Mouse (Mus musculus) kidney, postnatal 0 days (tissue): ENCODE measurements around the gene Sytl1. TPM values are rescaled to one million over a fixed set of nuclear protein-coding genes. Genes with fewer than 3 reads are reported as not detected.

Experiments
- ATAC-seq: fragments of 200-750 bp; cut with Nextera tagmentation; replicated peaks from 2 replicates; pipeline ENCODE4 v1.8.0; 2017; ENCODE audit warnings: low read depth, moderate number of reproducible peaks, moderate TSS enrichment, moderate library complexity; ENCODE audit not compliant: low FRiP score
- DNase-seq: peaks from one replicate; pipeline ENCODE4 v3.0.0-alpha.2; 2016; ENCODE audit warnings: low spot score
- H3K27ac ChIP-seq: fragments of 300-500 bp; sonication (generic); 2 replicates; pipeline ENCODE4 v1.5.1; 2014; ENCODE audit warnings: mild to moderate bottlenecking
- H3K27me3 ChIP-seq: fragments of 300-500 bp; sonication (generic); 2 replicates; pipeline ENCODE4 v1.6.1; 2014; ENCODE audit warnings: low read length, mixed read lengths; ENCODE audit not compliant: insufficient read depth
- H3K36me3 ChIP-seq: fragments of 300-500 bp; sonication (generic); 2 replicates; pipeline ENCODE4 v1.6.1; 2014; ENCODE audit warnings: low read length, mixed read lengths; ENCODE audit not compliant: insufficient read depth
- H3K4me1 ChIP-seq: fragments of 300-500 bp; sonication (generic); replicated peaks from 2 replicates; pipeline ENCODE4 v1.6.1; 2014; ENCODE audit warnings: antibody characterized with exemption, low read length, mixed read lengths; ENCODE audit not compliant: insufficient read depth
- H3K4me2 ChIP-seq: fragments of 300-500 bp; sonication (generic); 2 replicates; pipeline ENCODE4 v1.6.1; 2014; ENCODE audit warnings: mild to moderate bottlenecking, low read length, moderate library complexity, mixed read lengths
- H3K4me3 ChIP-seq: fragments of 300-500 bp; sonication (generic); replicated peaks from 2 replicates; pipeline ENCODE4 v1.5.1; 2014; ENCODE audit warnings: low read depth, low read length
- H3K9ac ChIP-seq: fragments of 300-500 bp; sonication (generic); 2 replicates; pipeline ENCODE4 v1.6.1; 2014; ENCODE audit warnings: low read depth, low read length
- H3K9me3 ChIP-seq: fragments of 300-500 bp; sonication (generic); replicated peaks from 2 replicates; pipeline ENCODE4 v1.6.1; 2016; ENCODE audit warnings: low read length, inconsistent platforms, mixed read lengths
- CTCF ChIP-seq: IDR thresholded peaks from 2 replicates; pipeline ENCODE4 v1.5.1; 2016; ENCODE audit warnings: antibody characterized with exemption, low read depth, mild to moderate bottlenecking, moderate library complexity
- WGBS: fragments of 180-500 bp; shearing (Covaris S2); extraction: QIAGEN DNeasy Blood & Tissue Kit; methylation state at CpG from one replicate; pipeline ENCODE4 v1.1.7; 2014; 5-methylcytosine and 5-hydroxymethylcytosine counted together
- polyA plus RNA-seq: library from polyadenylated mRNA; unstranded; fragments of >200 nt; fragmentation: Nextera tagmentation; extraction: Ambion mirVana; gene quantifications from 2 replicates; pipeline ENCODE4 v1.2.1, GENCODE M21; 2015

Gene Sytl1
- 2.5 and 2.8 TPM in 2 replicates for polyA plus RNA-seq

GRCm38 (mm10) chr4:133262882-133263281 lies at the start of gene Sytl1:
Gene Sytl1 (minus strand): TSS chr4:133263113.
- Histone ChIP-seq H3K4me3 (no peak within 1 kb of the TSS), H3K27me3 (no peaks in the 10 kb centered on the region), H3K4me2 (no peak within 1 kb of the TSS; the same call in 1 of the 2 replicates), H3K27ac (no peak within 1 kb of the TSS), H3K9me3 (no peaks in the 10 kb centered on the region), H3K4me1 (no peaks in the 10 kb centered on the region), H3K36me3 (peaks cover 25% of the 10 kb centered on the region), H3K9ac (no peak within 1 kb of the TSS)
- WGBS: 39% methylated on average over 7 of the region's 7 CpGs
- TF ChIP-seq CTCF: peak; percentile 35; the same call in 1 of the 2 replicates
- ATAC-seq: no peak
- DNase-seq: no peak

GRCm38 (mm10) chr4:133309948-133310347 lies 47.0 kb upstream of the Sytl1 start:
- no peaks in the 10 kb centered on the region for H3K9me3 ChIP-seq
- H3K27me3 ChIP-seq: no peaks in the 10 kb centered on the region
- H3K36me3 ChIP-seq: peaks cover 3% of the 10 kb centered on the region
- H3K4me3 ChIP-seq: no peak overlapping the region
- no peak overlapping the region for H3K9ac ChIP-seq
- no peaks in the 10 kb centered on the region for H3K4me1 ChIP-seq
- ATAC-seq (no peak), DNase-seq (peak; percentile 82)
- peak; percentile 99 for TF ChIP-seq CTCF
- no peak overlapping the region for H3K4me2 ChIP-seq
- H3K27ac ChIP-seq: no peak overlapping the region
- 0% methylated on average over 3 of the region's 3 CpGs for WGBS

- Histone ChIP-seq H3K4me2 (no peak overlapping the region), H3K4me3 (no peak overlapping the region), H3K4me1 (no peaks in the 10 kb centered on the region), H3K27me3 (no peaks in the 10 kb centered on the region), H3K36me3 (no peaks in the 10 kb centered on the region; the same call in none of the 2 replicates), H3K9ac (no peak overlapping the region), H3K27ac (no peak overlapping the region), H3K9me3 (no peaks in the 10 kb centered on the region)
- DNase-seq (peak; percentile 55), ATAC-seq (no peak)
- TF ChIP-seq CTCF: peak; percentile 73
- 51% methylated on average over 3 of the region's 3 CpGs for whole genome bisulfite sequencing
Measured at GRCm38 (mm10) chr4:133307331-133307730, 44.4 kb upstream of the Sytl1 start.

- ATAC-seq (no peak), DNase-seq (no peak)
- Histone ChIP-seq H3K4me3 (no peak overlapping the region), H3K36me3 (peaks cover 3% of the 10 kb centered on the region), H3K9ac (no peak overlapping the region), H3K4me2 (no peak overlapping the region), H3K9me3 (no peaks in the 10 kb centered on the region), H3K27ac (no peak overlapping the region), H3K27me3 (no peaks in the 10 kb centered on the region), H3K4me1 (no peaks in the 10 kb centered on the region)
- no peak for TF ChIP-seq CTCF
- WGBS: 87% methylated on average over 7 of the region's 7 CpGs
Measured at GRCm38 (mm10) chr4:133305825-133306224, 42.9 kb upstream of the Sytl1 start.

GRCm38 (mm10) chr4:133304770-133305169 lies 41.9 kb upstream of the Sytl1 start:
- Histone ChIP-seq H3K4me3 (no peak overlapping the region), H3K27ac (no peak overlapping the region), H3K9ac (no peak overlapping the region), H3K4me2 (no peak overlapping the region), H3K36me3 (peaks cover 13% of the 10 kb centered on the region), H3K9me3 (no peaks in the 10 kb centered on the region), H3K4me1 (no peaks in the 10 kb centered on the region), H3K27me3 (no peaks in the 10 kb centered on the region)
- WGBS: 94% methylated on average over 7 of the region's 7 CpGs
- no peak for TF ChIP-seq CTCF
- no peak for DNase-seq
- ATAC-seq: no peak

GRCm38 (mm10) chr4:133302668-133303067 lies 39.8 kb upstream of the Sytl1 start:
- TF ChIP-seq CTCF: no peak
- Histone ChIP-seq H3K9me3 (no peaks in the 10 kb centered on the region), H3K27ac (no peak overlapping the region), H3K4me1 (no peaks in the 10 kb centered on the region), H3K4me3 (no peak overlapping the region), H3K36me3 (peaks cover 19% of the 10 kb centered on the region), H3K9ac (no peak overlapping the region), H3K4me2 (no peak overlapping the region), H3K27me3 (no peaks in the 10 kb centered on the region)
- ATAC-seq (no peak), DNase-seq (no peak)
- WGBS: 83% methylated on average over 5 of the region's 5 CpGs

- H3K36me3 ChIP-seq: peaks cover 19% of the 10 kb centered on the region
- no peak for ATAC-seq
- H3K9me3 ChIP-seq: no peaks in the 10 kb centered on the region
- H3K4me3 ChIP-seq: no peak overlapping the region
- 22% methylated on average over 4 of the region's 4 CpGs for WGBS
- H3K27ac ChIP-seq: no peak overlapping the region
- H3K4me1 ChIP-seq: no peaks in the 10 kb centered on the region
- no peak overlapping the region for H3K9ac ChIP-seq
- DNase-seq: peak; percentile 78
- peak; percentile 92 for TF ChIP-seq CTCF
- no peak overlapping the region for H3K4me2 ChIP-seq
- H3K27me3 ChIP-seq: no peaks in the 10 kb centered on the region
Measured at GRCm38 (mm10) chr4:133301802-133302201, 38.9 kb upstream of the Sytl1 start.
